In genomic region chr1:72815184-72815583, GRCm38 (mm10) we compare ENCODE assay signal across 17 mouse cellular contexts. TPM values are rescaled to one million over a fixed set of nuclear protein-coding genes. Genes with fewer than 3 reads are reported as not detected.
A peak's percentile ranks its signal among the peaks of the same experiment; 100 is the strongest.
DNase-seq lines count a peak whose midpoint lies in the region; ATAC-seq and TF ChIP-seq lines count a peak whose summit lies in the region.
"Had no signal": no experiment of that assay in that cellular context is flagged by ENCODE, and none has a peak within 500 bp of the region (broad histone marks: within the 10 kb centered on the region; RNA-seq: fewer than 3 reads in every experiment).

No protein-coding gene starts in this region.

- H3K9ac ChIP-seq in hindbrain, embryonic 14.5 days, result no peak overlapping the region
- no peak overlapping the region for H3K9ac ChIP-seq in hindbrain, embryonic 11.5 days (ENCODE audit: low read depth, low read length)
- no peak overlapping the region for H3K9ac ChIP-seq in lung, embryonic 14.5 days
- no peak overlapping the region for H3K9ac ChIP-seq in embryonic facial prominence, embryonic 14.5 days (ENCODE audit: low read depth, low read length)
- H3K9ac ChIP-seq: embryonic facial prominence, embryonic 12.5 days; liver, embryonic 15.5 days; neural tube, embryonic 15.5 days had no signal

- H3K27me3 ChIP-seq in hindbrain, embryonic 14.5 days (ENCODE audit: control insufficient read depth, insufficient read depth, low read length), result no peaks in the 10 kb centered on the region
- no peaks in the 10 kb centered on the region for H3K27me3 ChIP-seq in hindbrain, embryonic 11.5 days (ENCODE audit: control insufficient read depth, insufficient read depth, low read length)
- H3K27me3 ChIP-seq in lung, embryonic 14.5 days (ENCODE audit: insufficient read depth, low read length), result no peaks in the 10 kb centered on the region
- no peaks in the 10 kb centered on the region for H3K27me3 ChIP-seq in C2C12 (ENCODE audit: control insufficient read depth, insufficient read depth, insufficient read length)
- no peaks in the 10 kb centered on the region for H3K27me3 ChIP-seq in embryonic facial prominence, embryonic 14.5 days (replicated peaks; ENCODE audit: control insufficient read depth, insufficient read depth, low read length)
- H3K27me3 ChIP-seq: embryonic facial prominence, embryonic 12.5 days; liver, embryonic 15.5 days; neural tube, embryonic 15.5 days had no signal

- H3K79me3 ChIP-seq in C2C12 (ENCODE audit: low read depth), result no peaks in the 10 kb centered on the region

- peaks cover 17% of the 10 kb centered on the region; the same call in 1 of the 2 replicates for H3K4me1 ChIP-seq in hindbrain, embryonic 14.5 days (replicated peaks; ENCODE audit: control insufficient read depth, insufficient read depth, low read length)
- 0 out of 2 replicates have a peak, but pooled peaks cover 7% of the 10 kb centered on the region for H3K4me1 ChIP-seq in hindbrain, embryonic 11.5 days (replicated peaks; ENCODE audit: control insufficient read depth, insufficient read depth, low read length)
- H3K4me1 ChIP-seq in lung, embryonic 14.5 days (ENCODE audit: insufficient read depth), result peaks cover 18% of the 10 kb centered on the region
- peaks cover 10% of the 10 kb centered on the region for H3K4me1 ChIP-seq in embryonic facial prominence, embryonic 14.5 days (ENCODE audit: control insufficient read depth, insufficient read depth, low read length)
- H3K4me1 ChIP-seq: liver, embryonic 15.5 days had no signal

- peak; percentile 25; the same call in 1 of the 2 replicates for ATAC-seq in hindbrain, embryonic 14.5 days (ENCODE audit: low FRiP score)
- ATAC-seq in hindbrain, embryonic 11.5 days (ENCODE audit: low FRiP score), result no peak
- peak; percentile 60 for ATAC-seq in lung, embryonic 14.5 days (ENCODE audit: insufficient read depth)
- peak; percentile 56; the same call in 1 of the 2 replicates for ATAC-seq in embryonic facial prominence, embryonic 14.5 days (ENCODE audit: low read depth)
- ATAC-seq: CD4-positive, CD25-positive, alpha-beta regulatory T cell, adult 4 months had no signal

- no peak overlapping the region for H3K4me3 ChIP-seq in hindbrain, embryonic 14.5 days (replicated peaks; ENCODE audit: low read length)
- H3K4me3 ChIP-seq in hindbrain, embryonic 11.5 days (ENCODE audit: low read depth, low read length), result no peak overlapping the region
- no peak overlapping the region for H3K4me3 ChIP-seq in lung, embryonic 14.5 days (ENCODE audit: low read depth, low read length)
- no peak overlapping the region for H3K4me3 ChIP-seq in C2C12 (ENCODE audit: insufficient read depth, poor library complexity, severe bottlenecking)
- H3K4me3 ChIP-seq in embryonic facial prominence, embryonic 14.5 days (ENCODE audit: low read depth, low read length), result no peak overlapping the region
- H3K4me3 ChIP-seq: embryonic facial prominence, embryonic 12.5 days; liver, embryonic 15.5 days; neural tube, embryonic 15.5 days had no signal

- no peak overlapping the region for H3K4me2 ChIP-seq in hindbrain, embryonic 14.5 days (replicated peaks)
- no peak overlapping the region for H3K4me2 ChIP-seq in hindbrain, embryonic 11.5 days (replicated peaks; ENCODE audit: low read depth, low read length)
- no peak overlapping the region for H3K4me2 ChIP-seq in lung, embryonic 14.5 days
- H3K4me2 ChIP-seq in embryonic facial prominence, embryonic 14.5 days (ENCODE audit: low read depth, low read length), result no peak overlapping the region
- H3K4me2 ChIP-seq: embryonic facial prominence, embryonic 12.5 days; heart, embryonic 11.5 days; liver, embryonic 15.5 days; neural tube, embryonic 15.5 days had no signal

- no peak overlapping the region for H3ac ChIP-seq in C2C12 (ENCODE audit: control insufficient read depth, insufficient read length, low read depth)

- no peaks in the 10 kb centered on the region for H3K36me3 ChIP-seq in hindbrain, embryonic 14.5 days (replicated peaks; ENCODE audit: control insufficient read depth, insufficient read depth)
- H3K36me3 ChIP-seq in hindbrain, embryonic 11.5 days (ENCODE audit: control insufficient read depth, insufficient read depth, low read length), result no peaks in the 10 kb centered on the region
- no peaks in the 10 kb centered on the region for H3K36me3 ChIP-seq in lung, embryonic 14.5 days (ENCODE audit: insufficient read depth)
- H3K36me3 ChIP-seq in C2C12 (ENCODE audit: control insufficient read depth, insufficient read depth), result no peaks in the 10 kb centered on the region
- no peaks in the 10 kb centered on the region for H3K36me3 ChIP-seq in embryonic facial prominence, embryonic 14.5 days (ENCODE audit: control insufficient read depth, insufficient read depth, low read length)
- H3K36me3 ChIP-seq: embryonic facial prominence, embryonic 12.5 days; liver, embryonic 15.5 days; neural tube, embryonic 15.5 days had no signal

- no peak overlapping the region for H3K27ac ChIP-seq in hindbrain, embryonic 14.5 days
- no peak overlapping the region for H3K27ac ChIP-seq in hindbrain, embryonic 11.5 days (ENCODE audit: low read depth, low read length)
- H3K27ac ChIP-seq in lung, embryonic 14.5 days (ENCODE audit: low read depth), result no peak overlapping the region
- H3K27ac ChIP-seq in embryonic facial prominence, embryonic 14.5 days (replicated peaks; ENCODE audit: low read depth, low read length), result no peak overlapping the region; the same call in 1 of the 2 replicates
- H3K27ac ChIP-seq: liver, embryonic 15.5 days; neural tube, embryonic 15.5 days had no signal

- no peaks in the 10 kb centered on the region for H3K9me3 ChIP-seq in hindbrain, embryonic 14.5 days (ENCODE audit: control insufficient read depth, low read length)
- H3K9me3 ChIP-seq in hindbrain, embryonic 11.5 days (ENCODE audit: control insufficient read depth, low read length), result no peaks in the 10 kb centered on the region
- no peaks in the 10 kb centered on the region for H3K9me3 ChIP-seq in lung, embryonic 14.5 days (ENCODE audit: low read depth, low read length)
- H3K9me3 ChIP-seq in embryonic facial prominence, embryonic 14.5 days (ENCODE audit: control insufficient read depth, low read length), result no peaks in the 10 kb centered on the region
- H3K9me3 ChIP-seq: embryonic facial prominence, embryonic 12.5 days; liver, embryonic 15.5 days; neural tube, embryonic 15.5 days had no signal

- DNase-seq in hindbrain, embryonic 14.5 days (ENCODE audit: low spot score), result no peak
- DNase-seq in hindbrain, embryonic 11.5 days (ENCODE audit: low spot score), result no peak
- DNase-seq in lung, embryonic 14.5 days, result peak; percentile 79
- no peak for DNase-seq in lung, postnatal 36 days
- DNase-seq in embryonic facial prominence, embryonic 14.5 days (ENCODE audit: low spot score), result peak; percentile 74
- DNase-seq in testis, postnatal 10 days (ENCODE audit: low spot score), result no peak
- DNase-seq: adrenal gland, postnatal 14 days; cerebellum, postnatal 14 days; gastrocnemius, postnatal 36 days; heart, postnatal 4 days; kidney, adult 8-10 months had no signal

- H3K79me2 ChIP-seq in C2C12 (ENCODE audit: control insufficient read depth, insufficient read depth), result no peaks in the 10 kb centered on the region

- 43% methylated on average over 5 of the region's 5 CpGs for WGBS in hindbrain, embryonic 14.5 days
- 68% methylated on average over 5 of the region's 5 CpGs for WGBS in hindbrain, embryonic 11.5 days
- 29% methylated on average over 5 of the region's 5 CpGs for WGBS in lung, embryonic 14.5 days
- 43% methylated on average over 5 of the region's 5 CpGs for WGBS in embryonic facial prominence, embryonic 14.5 days

- TF ChIP-seq CTCF in lung, embryonic 14.5 days (IDR thresholded peaks at IDR 0.05; ENCODE audit: low read depth), result no peak
- TF ChIP-seq CTCF in C2C12 (IDR thresholded peaks at IDR 0.05; ENCODE audit: control insufficient read depth, insufficient read depth, insufficient read length), result no peak

TF ChIP-seq in C2C12, 6 proteins besides CTCF, POLR2A, EP300 and RAD21:
- TF ChIP-seq CEBPB (IDR thresholded peaks at IDR 0.05; ENCODE audit: low read depth) (no peak), MAX (IDR thresholded peaks at IDR 0.05) (no peak), MYOD1 (IDR thresholded peaks at IDR 0.05; ENCODE audit: control insufficient read depth, insufficient read length, low read depth) (peak; percentile 2), MYOG (IDR thresholded peaks at IDR 0.05; ENCODE audit: control insufficient read depth, extremely low read depth, insufficient read length) (no peak), FOSL1 (IDR thresholded peaks at IDR 0.05; ENCODE audit: insufficient read depth, low read length, poor library complexity, severe bottlenecking) (no peak), USF1 (IDR thresholded peaks at IDR 0.05; ENCODE audit: low read depth) (no peak)
TF ChIP-seq in C2C12: peak in this region for 1.

RNA-seq across cellular contexts. Expression of gene Igfbp2, which starts 9.1 kb away (rescaled TPM):
- polyA plus RNA-seq in hindbrain, embryonic 14.5 days (2014; fragmentation: Nextera tagmentation; extraction: Ambion mirVana), result 443 and 473 TPM in 2 replicates
- polyA plus RNA-seq in hindbrain, embryonic 11.5 days (2014; fragmentation: Nextera tagmentation; extraction: Ambion mirVana), result 521 and 561 TPM in 2 replicates
- polyA plus RNA-seq in lung, embryonic 14.5 days (2014; fragmentation: Nextera tagmentation; extraction: Ambion mirVana), result 321 and 352 TPM in 2 replicates
- polyA plus RNA-seq in C2C12 (2012; fragmentation: generic; extraction: Trizol), result 222 TPM
- 446 and 451 TPM in 2 replicates for polyA plus RNA-seq in embryonic facial prominence, embryonic 14.5 days (2014; fragmentation: Nextera tagmentation; extraction: Ambion mirVana)
- polyA plus RNA-seq: CD4-positive, CD25-positive, alpha-beta regulatory T cell, adult 4 months had no signal

RNA-seq across cellular contexts. Expression of gene Igfbp5, which starts 59.5 kb away (rescaled TPM):
- 47.5 and 54.4 TPM in 2 replicates for polyA plus RNA-seq in hindbrain, embryonic 14.5 days (2014; fragmentation: Nextera tagmentation; extraction: Ambion mirVana)
- 28.1 and 34.8 TPM in 2 replicates for polyA plus RNA-seq in hindbrain, embryonic 11.5 days (2014; fragmentation: Nextera tagmentation; extraction: Ambion mirVana)
- polyA plus RNA-seq in lung, embryonic 14.5 days (2014; fragmentation: Nextera tagmentation; extraction: Ambion mirVana), result 48.5 and 51.8 TPM in 2 replicates
- 62.8 TPM for polyA plus RNA-seq in C2C12 (2012; fragmentation: generic; extraction: Trizol)
- 131 and 138 TPM in 2 replicates for polyA plus RNA-seq in embryonic facial prominence, embryonic 14.5 days (2014; fragmentation: Nextera tagmentation; extraction: Ambion mirVana)
- polyA plus RNA-seq: CD4-positive, CD25-positive, alpha-beta regulatory T cell, adult 4 months had no signal

Comparison
In these comparisons a context has a peak if more than half of its experiments do, and no peak if none do; other contexts are left out.
1. DNase-seq: peak in lung, embryonic 14.5 days (single experiment) and embryonic facial prominence, embryonic 14.5 days (single experiment); none in hindbrain, embryonic 14.5 days (single experiment), hindbrain, embryonic 11.5 days (single experiment), lung, postnatal 36 days (single experiment) and testis, postnatal 10 days (single experiment).